Mouse (Mus musculus) midbrain, embryonic 16.5 days (tissue): ENCODE data around the gene Kcnq1. TPM values are rescaled to one million over a fixed set of nuclear protein-coding genes. Genes with fewer than 3 reads are reported as not detected.

Experiments used
- ATAC-seq: fragments of 200-750 bp; cut with Nextera tagmentation; 2 replicates; pipeline ENCODE4 v1.8.0; 2017; ENCODE audit warnings: moderate TSS enrichment
- H3K27ac ChIP-seq: fragments of 300-500 bp; sonication (generic); 2 replicates; pipeline ENCODE4 v1.5.1; 2014; ENCODE audit warnings: mild to moderate bottlenecking, low read length, mixed read lengths
- H3K27me3 ChIP-seq: fragments of 300-500 bp; sonication (generic); 2 replicates; pipeline ENCODE4 v1.6.1; 2014; ENCODE audit warnings: low read depth, low read length, mixed read lengths; ENCODE audit not compliant: control insufficient read depth, insufficient read depth
- H3K36me3 ChIP-seq: fragments of 300-500 bp; sonication (generic); 2 replicates; pipeline ENCODE4 v1.6.1; 2014; ENCODE audit warnings: mild to moderate bottlenecking, low read length, moderate library complexity, mixed read lengths; ENCODE audit not compliant: control insufficient read depth, insufficient read depth
- H3K4me1 ChIP-seq: fragments of 300-500 bp; sonication (generic); 2 replicates; pipeline ENCODE4 v1.6.1; 2014; ENCODE audit warnings: mild to moderate bottlenecking, low read length, mixed read lengths; ENCODE audit not compliant: control insufficient read depth, insufficient read depth
- H3K4me2 ChIP-seq: fragments of 300-500 bp; sonication (generic); 2 replicates; pipeline ENCODE4 v1.6.1; 2014; ENCODE audit warnings: mild to moderate bottlenecking, low read length, mixed read lengths
- H3K4me3 ChIP-seq: fragments of 300-500 bp; sonication (generic); 2 replicates; pipeline ENCODE4 v1.5.1; 2014; ENCODE audit warnings: low read depth, mild to moderate bottlenecking, low read length, moderate library complexity, mixed read lengths
- H3K9ac ChIP-seq: fragments of 300-500 bp; sonication (generic); 2 replicates; pipeline ENCODE4 v1.6.1; 2014; ENCODE audit warnings: low read depth, low read length, mixed read lengths
- H3K9me3 ChIP-seq: fragments of 300-500 bp; sonication (generic); replicated peaks from 2 replicates; pipeline ENCODE4 v1.6.1; 2014; ENCODE audit warnings: mild to moderate bottlenecking, low read length, mixed read lengths; ENCODE audit not compliant: control insufficient read depth, poor library complexity, severe bottlenecking
- WGBS: fragments of 180-500 bp; shearing (Covaris S2); extraction: QIAGEN DNeasy Blood & Tissue Kit; methylation state at CpG from one replicate; pipeline ENCODE4 v1.1.7; 2014; 5-methylcytosine and 5-hydroxymethylcytosine counted together
- polyA plus RNA-seq: library from polyadenylated mRNA; unstranded; fragments of >200 nt; fragmentation: Nextera tagmentation; extraction: Ambion mirVana; gene quantifications from 2 replicates; pipeline ENCODE4 v1.2.1, GENCODE M21; 2015

The Kcnq1 gene
- polyA plus RNA-seq, 1 experiment from 2014 or later = 1.1 TPM

DNA sequence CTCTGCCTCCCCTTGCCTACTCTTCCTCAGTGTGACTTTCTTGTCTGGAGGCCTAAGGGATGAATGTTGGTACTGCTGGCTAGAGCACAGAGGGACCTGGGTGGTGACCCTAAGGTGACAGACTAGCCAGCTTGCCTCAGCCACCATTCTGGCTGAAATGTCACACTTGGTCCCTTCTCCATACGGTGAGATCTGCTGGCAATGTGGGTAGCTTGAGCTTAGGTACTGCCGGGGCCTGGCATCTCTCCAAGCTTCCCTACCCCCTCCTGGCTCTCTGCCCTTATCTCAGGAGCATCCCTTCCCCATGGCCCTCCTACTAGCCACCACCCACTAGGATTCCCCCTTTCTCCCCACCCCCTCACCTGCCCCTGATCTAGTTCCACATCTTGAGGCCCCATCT lies 283.7 kb downstream of the Kcnq1 start:
- 82% methylated on average over 2 of the region's 2 CpGs for WGBS
- H3K4me2 ChIP-seq = no peak overlapping the region
- peaks cover 3% of the 10 kb centered on the region for H3K9me3 ChIP-seq
- no peak for ATAC-seq
- peaks cover 16% of the 10 kb centered on the region for H3K4me1 ChIP-seq
- H3K27me3 ChIP-seq = no peaks in the 10 kb centered on the region
- no peak overlapping the region for H3K4me3 ChIP-seq
- H3K36me3 ChIP-seq = no peaks in the 10 kb centered on the region
- H3K9ac ChIP-seq = no peak overlapping the region
- no peak overlapping the region for H3K27ac ChIP-seq

GRCm38 (mm10) chr7:143390277-143390948 lies 284.3 kb downstream of the Kcnq1 start:
- ATAC-seq = no peak
- H3K9ac ChIP-seq = no peak overlapping the region
- no peak overlapping the region for H3K27ac ChIP-seq
- H3K27me3 ChIP-seq = no peaks in the 10 kb centered on the region
- H3K4me2 ChIP-seq = no peak overlapping the region
- H3K36me3 ChIP-seq = no peaks in the 10 kb centered on the region
- H3K9me3 ChIP-seq = peaks cover 3% of the 10 kb centered on the region
- 80% methylated on average over 12 of the region's 12 CpGs for WGBS
- peaks cover 16% of the 10 kb centered on the region for H3K4me1 ChIP-seq
- no peak overlapping the region for H3K4me3 ChIP-seq

DNA sequence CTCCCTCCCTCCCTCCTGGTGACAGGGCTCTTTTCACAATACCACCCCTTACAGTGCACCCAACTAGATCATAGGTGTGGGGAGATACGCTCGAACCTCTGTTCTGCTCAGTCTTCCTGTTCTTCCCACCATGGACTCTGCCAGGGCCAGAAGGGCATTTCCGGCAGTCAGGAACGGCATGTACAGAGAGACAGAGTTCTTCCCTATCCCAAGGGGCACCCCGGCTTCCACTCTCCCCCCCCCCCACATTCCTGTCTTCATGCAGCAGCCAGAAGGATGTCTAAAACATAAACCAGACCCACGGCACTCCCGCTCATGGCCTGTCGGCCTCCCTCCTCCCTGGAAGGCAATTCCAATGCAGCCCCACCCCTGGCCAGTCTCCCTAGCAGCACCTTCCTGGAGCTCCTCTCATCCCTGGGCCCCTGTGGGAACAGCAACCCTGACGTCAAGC lies 289.0 kb downstream of the Kcnq1 start:
- Histone ChIP-seq H3K27ac (no peak overlapping the region), H3K36me3 (no peaks in the 10 kb centered on the region), H3K9me3 (peaks cover 3% of the 10 kb centered on the region), H3K4me2 (no peak overlapping the region), H3K4me1 (peaks cover under 1% of the 10 kb centered on the region; the same call in 1 of the 2 replicates), H3K9ac (no peak overlapping the region), H3K4me3 (no peak overlapping the region), H3K27me3 (no peaks in the 10 kb centered on the region)
- 79% methylated on average over 9 of the region's 9 CpGs for WGBS
- no peak for ATAC-seq

- Histone ChIP-seq H3K27ac (no peak overlapping the region), H3K4me2 (no peak overlapping the region), H3K9ac (no peak overlapping the region), H3K9me3 (no peaks in the 10 kb centered on the region; the same call in 1 of the 2 replicates), H3K36me3 (no peaks in the 10 kb centered on the region), H3K27me3 (no peaks in the 10 kb centered on the region), H3K4me1 (no peaks in the 10 kb centered on the region), H3K4me3 (no peak overlapping the region)
- no peak for ATAC-seq
- WGBS = 89% methylated on average over 10 of the region's 10 CpGs
Observed at GRCm38 (mm10) chr7:143399756-143400155, 293.6 kb downstream of the Kcnq1 start.

- no peaks in the 10 kb centered on the region; the same call in 1 of the 2 replicates for H3K9me3 ChIP-seq
- H3K4me1 ChIP-seq = no peaks in the 10 kb centered on the region
- H3K27ac ChIP-seq = no peak overlapping the region
- no peak overlapping the region for H3K4me2 ChIP-seq
- ATAC-seq = no peak
- H3K36me3 ChIP-seq = no peaks in the 10 kb centered on the region
- no peaks in the 10 kb centered on the region for H3K27me3 ChIP-seq
- WGBS = 23% methylated on average over 6 of the region's 6 CpGs
- H3K9ac ChIP-seq = no peak overlapping the region
- H3K4me3 ChIP-seq = no peak overlapping the region
Observed at GRCm38 (mm10) chr7:143400599-143400998, 294.4 kb downstream of the Kcnq1 start.

DNA sequence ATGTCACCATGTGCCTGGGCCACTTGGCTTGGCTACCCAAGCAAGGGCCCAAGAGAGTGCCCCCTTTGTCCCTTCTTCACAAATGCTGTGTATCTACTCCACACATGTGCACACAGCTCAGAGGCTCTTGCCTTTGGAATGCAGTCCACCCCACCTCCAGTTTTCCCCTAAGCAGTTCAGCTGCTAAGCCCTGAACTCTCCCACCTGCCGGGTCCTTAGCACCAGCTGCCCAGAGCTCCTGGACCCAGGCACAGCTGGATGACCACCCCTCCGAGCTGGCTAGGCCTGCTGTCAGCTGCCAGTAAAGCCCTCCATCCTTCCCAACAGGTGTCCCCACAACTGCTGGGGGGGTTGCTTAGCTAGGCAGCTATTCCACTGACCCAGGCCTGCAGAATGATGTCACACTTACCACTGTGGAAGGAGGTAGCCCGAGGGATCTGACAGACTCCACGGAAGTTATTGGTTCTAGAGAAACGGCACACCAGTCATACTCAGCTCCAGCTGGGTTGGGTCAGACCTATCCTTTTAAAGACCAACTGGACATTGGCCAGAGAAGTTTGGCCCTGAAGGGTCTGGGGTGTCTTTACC lies 295.4 kb downstream of the Kcnq1 start:
- WGBS = 66% methylated on average over 5 of the region's 5 CpGs
- Histone ChIP-seq H3K27ac (no peak overlapping the region), H3K9me3 (no peaks in the 10 kb centered on the region; the same call in 1 of the 2 replicates), H3K9ac (no peak overlapping the region), H3K4me1 (no peaks in the 10 kb centered on the region), H3K27me3 (no peaks in the 10 kb centered on the region), H3K4me3 (no peak overlapping the region), H3K36me3 (no peaks in the 10 kb centered on the region), H3K4me2 (no peak overlapping the region)
- ATAC-seq = no peak

GRCm38 (mm10) chr7:143404296-143404695 lies 298.1 kb downstream of the Kcnq1 start:
- Histone ChIP-seq H3K4me2 (no peak overlapping the region), H3K36me3 (no peaks in the 10 kb centered on the region), H3K27me3 (no peaks in the 10 kb centered on the region), H3K9ac (no peak overlapping the region), H3K4me3 (no peak overlapping the region), H3K27ac (no peak overlapping the region), H3K9me3 (no peaks in the 10 kb centered on the region; the same call in 1 of the 2 replicates), H3K4me1 (no peaks in the 10 kb centered on the region)
- 89% methylated on average over 6 of the region's 6 CpGs for WGBS
- no peak for ATAC-seq

GRCm38 (mm10) chr7:143407931-143408501 lies 301.9 kb downstream of the Kcnq1 start:
- Histone ChIP-seq H3K9me3 (no peaks in the 10 kb centered on the region), H3K27me3 (no peaks in the 10 kb centered on the region), H3K4me1 (no peaks in the 10 kb centered on the region), H3K27ac (no peak overlapping the region), H3K36me3 (no peaks in the 10 kb centered on the region), H3K4me3 (no peak overlapping the region), H3K9ac (no peak overlapping the region), H3K4me2 (no peak overlapping the region)
- no peak for ATAC-seq
- WGBS = 80% methylated on average over 9 of the region's 9 CpGs

DNA sequence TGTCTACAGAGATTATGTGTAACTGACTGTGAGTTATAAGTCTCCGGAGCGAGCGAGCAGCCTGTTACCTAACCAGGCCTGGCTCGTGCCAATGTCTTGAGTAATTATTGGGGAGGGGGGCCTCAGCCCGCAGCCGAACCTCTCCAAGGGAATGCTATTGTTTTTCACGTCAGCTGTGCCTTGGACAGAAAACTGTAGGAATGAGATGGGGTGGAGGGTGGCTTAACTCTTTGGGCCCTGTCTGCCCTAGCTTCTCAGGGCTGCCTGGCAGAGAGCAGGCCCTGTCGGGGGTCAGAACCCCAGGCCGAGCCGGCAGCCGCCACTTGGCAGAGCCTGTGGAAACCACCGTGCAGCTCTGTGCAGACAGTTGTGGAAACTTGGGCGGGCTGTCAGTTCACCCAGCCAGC lies 302.5 kb downstream of the Kcnq1 start:
- Histone ChIP-seq H3K4me1 (no peaks in the 10 kb centered on the region), H3K9ac (no peak overlapping the region), H3K4me3 (no peak overlapping the region), H3K4me2 (no peak overlapping the region), H3K27me3 (no peaks in the 10 kb centered on the region), H3K36me3 (no peaks in the 10 kb centered on the region), H3K27ac (no peak overlapping the region), H3K9me3 (no peaks in the 10 kb centered on the region)
- ATAC-seq = no peak
- 41% methylated on average over 13 of the region's 13 CpGs for WGBS
